Mouse (Mus musculus) left cerebral cortex, postnatal 10 days (tissue): ENCODE data around the gene Rnd2. TPM values are rescaled to one million over a fixed set of nuclear protein-coding genes. Genes with fewer than 3 reads are reported as not detected.
"Not testable (repeated sequence)": the region's sequence is repeated elsewhere in the genome, so short reads cannot be mapped to it uniquely, and the experiment has no call there.

Experiments used
- DNase-seq, 2 experiments: peaks; one replicate each; pipeline ENCODE4 v3.0.0; 2021 to 2022; ENCODE audit warnings: low spot score in 2 of 2, mixed read lengths in 1 of 2; ENCODE audit errors: extremely low spot score in 1 of 2
- intact Hi-C: fragments of 180-260 bp; cut with DNase I; formaldehyde crosslinking; loops from one replicate; pipeline ENCODE4 v1.15.1; 2025
- total RNA-seq, 2 experiments: library from RNA; stranded (reverse); gene quantifications; 2 replicates each; pipeline ENCODE4 v1.2.3; 2021

Rnd2 gene
- total RNA-seq, 2 experiments from 2014 or later, result 111 to 115 TPM

GRCm38 (mm10) chr11:101465101-101465868 lies 486 bp downstream of the Rnd2 start:
- intact Hi-C loops, result loop anchor here (5.0 kb wide), 1 partner anchor 87 kb away; the partner anchor contains the start of genes Brca1 and Nbr1
- peak in 1 of 2 experiments; percentile 83 for DNase-seq

- intact Hi-C loops, result loop anchor here (5.0 kb wide), 1 partner anchor 86 kb away; the partner anchor contains the start of genes Brca1 and Nbr1
- peak in 1 of 2 experiments; percentile 87 for DNase-seq
Observed at GRCm38 (mm10) chr11:101465869-101466551, 1.2 kb downstream of the Rnd2 start, which contains the start of gene Vat1. Vat1 (minus strand) TSS chr11:101466230.

- not testable (repeated sequence) for DNase-seq
- intact Hi-C loops, result loop anchor here (5.0 kb wide), 1 partner anchor 86 kb away; the partner anchor contains the start of genes Brca1 and Nbr1
Observed at GRCm38 (mm10) chr11:101466552-101466950, 1.8 kb downstream of the Rnd2 start.

- DNase-seq, result peak; percentile 75 to 80
- intact Hi-C loops, result loop anchor here (5.0 kb wide), 1 partner anchor 85 kb away; the partner anchor contains the start of genes Brca1 and Nbr1
Observed at GRCm38 (mm10) chr11:101467477-101468262, 2.9 kb downstream of the Rnd2 start.

GRCm38 (mm10) chr11:101468263-101468688 lies 3.5 kb downstream of the Rnd2 start:
- intact Hi-C loops, result loop anchor here (5.0 kb wide), 1 partner anchor 84 kb away; the partner anchor contains the start of genes Brca1 and Nbr1
- no peak for DNase-seq

GRCm38 (mm10) chr11:101468731-101469130 lies 3.9 kb downstream of the Rnd2 start:
- intact Hi-C loops, result loop anchor here (5.0 kb wide), 1 partner anchor 84 kb away; the partner anchor contains the start of genes Brca1 and Nbr1
- no peak for DNase-seq

GRCm38 (mm10) chr11:101469155-101469554 lies 4.4 kb downstream of the Rnd2 start:
- DNase-seq, result no peak
- intact Hi-C loops, result loop anchor here (5.0 kb wide), 1 partner anchor 83 kb away; the partner anchor contains the start of genes Brca1 and Nbr1

- intact Hi-C loops, result loop anchor here (5.0 kb wide), 1 partner anchor 42 kb away; no protein-coding TSS in a partner anchor
- no peak for DNase-seq
Observed at GRCm38 (mm10) chr11:101470206-101470605, 5.4 kb downstream of the Rnd2 start.

GRCm38 (mm10) chr11:101471926-101472325 lies 7.1 kb downstream of the Rnd2 start:
- intact Hi-C loops, result loop anchor here (5.0 kb wide), 1 partner anchor 40 kb away; no protein-coding TSS in a partner anchor

GRCm38 (mm10) chr11:101472336-101472735 lies 7.5 kb downstream of the Rnd2 start:
- DNase-seq, result peak; percentile 42 to 79
- intact Hi-C loops, result loop anchor here (5.0 kb wide), 1 partner anchor 40 kb away; no protein-coding TSS in a partner anchor

More at GRCm38 (mm10) chr11:101471926-101472325, 7.1 kb downstream of the Rnd2 start:
- no peak for DNase-seq

GRCm38 (mm10) chr11:101473686-101474085 lies 8.9 kb downstream of the Rnd2 start:
- intact Hi-C loops, result loop anchor here (5.0 kb wide), 1 partner anchor 39 kb away; no protein-coding TSS in a partner anchor
- not testable (repeated sequence) for DNase-seq

- DNase-seq, result no peak
- intact Hi-C loops, result loop anchor here (5.0 kb wide), 1 partner anchor 38 kb away; no protein-coding TSS in a partner anchor
Observed at GRCm38 (mm10) chr11:101474298-101474697, 9.5 kb downstream of the Rnd2 start.

GRCm38 (mm10) chr11:101476361-101476760 lies 11.6 kb downstream of the Rnd2 start:
- intact Hi-C loops, DNase-seq: not testable (repeated sequence)

- no peak for DNase-seq
- intact Hi-C loops, result no loop called here
Observed at GRCm38 (mm10) chr11:101477194-101477551, 12.4 kb downstream of the Rnd2 start.

GRCm38 (mm10) chr11:101477552-101478211 lies 12.9 kb downstream of the Rnd2 start:
- intact Hi-C loops, result no loop called here
- DNase-seq, result no peak

- no peak for DNase-seq
- intact Hi-C loops, result no loop called here
Observed at GRCm38 (mm10) chr11:101479171-101479635, 14.4 kb downstream of the Rnd2 start.

GRCm38 (mm10) chr11:101480912-101481311 lies 16.1 kb downstream of the Rnd2 start:
- intact Hi-C loops, result no loop called here
- no peak for DNase-seq

GRCm38 (mm10) chr11:101483804-101484203 lies 19.0 kb downstream of the Rnd2 start:
- intact Hi-C loops, result no loop called here
- no peak for DNase-seq
